Mouse (Mus musculus) stomach, postnatal 0 days (tissue): ENCODE results near the gene Tctex1d2. TPM values are rescaled to one million over a fixed set of nuclear protein-coding genes. Genes with fewer than 3 reads are reported as not detected.
"Not testable (repeated sequence)": the region's sequence is repeated elsewhere in the genome, so short reads cannot be mapped to it uniquely, and the experiment has no call there.

Experiments used
- ATAC-seq: fragments of 200-750 bp; cut with Nextera tagmentation; 2 replicates; pipeline ENCODE4 v1.8.0; 2017; ENCODE audit not compliant: low FRiP score, low TSS enrichment
- DNase-seq: peaks from one replicate; pipeline ENCODE4 v3.0.0-alpha.2; 2016; ENCODE audit warnings: low spot score
- H3K27ac ChIP-seq: fragments of 300-500 bp; sonication (generic); replicated peaks from 2 replicates; pipeline ENCODE4 v1.5.1; 2014; ENCODE audit warnings: mild to moderate bottlenecking, control low read depth
- H3K27me3 ChIP-seq: fragments of 300-500 bp; sonication (generic); 2 replicates; pipeline ENCODE4 v1.6.1; 2014; ENCODE audit warnings: low read length; ENCODE audit not compliant: control insufficient read depth, insufficient read depth
- H3K36me3 ChIP-seq: fragments of 300-500 bp; sonication (generic); 2 replicates; pipeline ENCODE4 v1.6.1; 2014; ENCODE audit warnings: low read length, mixed read lengths; ENCODE audit not compliant: control insufficient read depth, insufficient read depth
- H3K4me1 ChIP-seq: fragments of 300-500 bp; sonication (generic); replicated peaks from 2 replicates; pipeline ENCODE4 v1.6.1; 2014; ENCODE audit warnings: antibody characterized with exemption; ENCODE audit not compliant: control insufficient read depth, insufficient read depth
- H3K4me2 ChIP-seq: fragments of 300-500 bp; sonication (generic); replicated peaks from 2 replicates; pipeline ENCODE4 v1.6.1; 2014; ENCODE audit warnings: low read depth, mild to moderate bottlenecking, control low read depth, moderate library complexity
- H3K4me3 ChIP-seq: fragments of 300-500 bp; sonication (generic); 2 replicates; pipeline ENCODE4 v1.5.1; 2014; ENCODE audit warnings: low read depth, low read length, control low read depth
- H3K9ac ChIP-seq: fragments of 300-500 bp; sonication (generic); 2 replicates; pipeline ENCODE4 v1.6.1; 2014; ENCODE audit warnings: mild to moderate bottlenecking, low read length, control low read depth, mixed read lengths
- H3K9me3 ChIP-seq: fragments of 300-500 bp; sonication (generic); 2 replicates; pipeline ENCODE4 v1.6.1; 2016; ENCODE audit warnings: low read length; ENCODE audit not compliant: control insufficient read depth
- CTCF ChIP-seq: IDR thresholded peaks from 2 replicates; pipeline ENCODE4 v1.5.1; 2016; ENCODE audit warnings: antibody characterized with exemption, low read depth, mild to moderate bottlenecking, moderate library complexity
- EP300 ChIP-seq: optimal IDR thresholded peaks from 2 replicates; pipeline ENCODE3; 2016; ENCODE audit warnings: antibody characterized with exemption
- WGBS: fragments of 180-500 bp; shearing (Covaris S2); extraction: QIAGEN DNeasy Blood & Tissue Kit; methylation state at CpG from one replicate; pipeline ENCODE4 v1.1.7; 2014; 5-methylcytosine and 5-hydroxymethylcytosine counted together
- polyA plus RNA-seq: library from polyadenylated mRNA; unstranded; fragments of >200 nt; fragmentation: Nextera tagmentation; extraction: Ambion mirVana; gene quantifications from 2 replicates; pipeline ENCODE4 v1.2.1, GENCODE M21; 2015

Tctex1d2 gene
- polyA plus RNA-seq, 1 experiment from 2014 or later = 26.3 TPM

- no peak overlapping the region for H3K27ac ChIP-seq
- TF ChIP-seq EP300 = no peak
- TF ChIP-seq CTCF = no peak
- no peaks in the 10 kb centered on the region for H3K9me3 ChIP-seq
- no peak overlapping the region for H3K4me3 ChIP-seq
- ATAC-seq = no peak
- H3K36me3 ChIP-seq = no peaks in the 10 kb centered on the region
- H3K4me2 ChIP-seq = no peak overlapping the region
- H3K9ac ChIP-seq = no peak overlapping the region
- no peak for DNase-seq
- 0 out of 2 replicates have a peak, but pooled peaks cover 4% of the 10 kb centered on the region for H3K4me1 ChIP-seq
- no peaks in the 10 kb centered on the region for H3K27me3 ChIP-seq
- 36% methylated on average over 6 of the region's 6 CpGs for WGBS
Observed at GRCm38 (mm10) chr16:32434066-32434465, 14.6 kb downstream of the Tctex1d2 start.

GRCm38 (mm10) chr16:32434691-32435090 lies 15.2 kb downstream of the Tctex1d2 start:
- Histone ChIP-seq H3K9ac (no peak overlapping the region), H3K4me3 (no peak overlapping the region), H3K4me1 (0 out of 2 replicates have a peak, but pooled peaks cover 4% of the 10 kb centered on the region), H3K9me3 (no peaks in the 10 kb centered on the region), H3K36me3 (no peaks in the 10 kb centered on the region), H3K27me3 (no peaks in the 10 kb centered on the region), H3K4me2 (no peak overlapping the region), H3K27ac (no peak overlapping the region)
- no peak for ATAC-seq
- DNase-seq = no peak
- no peak for TF ChIP-seq EP300
- no peak for TF ChIP-seq CTCF

GRCm38 (mm10) chr16:32436657-32437056 lies 17.2 kb downstream of the Tctex1d2 start:
- no peak for TF ChIP-seq CTCF
- TF ChIP-seq EP300 = no peak
- H3K4me3 ChIP-seq = no peak overlapping the region
- H3K4me1 ChIP-seq = 0 out of 2 replicates have a peak, but pooled peaks cover 4% of the 10 kb centered on the region
- no peak overlapping the region for H3K4me2 ChIP-seq
- 0 out of 2 replicates have a peak, but pooled peaks cover 2% of the 10 kb centered on the region for H3K36me3 ChIP-seq
- no peak for ATAC-seq
- no peaks in the 10 kb centered on the region for H3K9me3 ChIP-seq
- DNase-seq = no peak
- no peak overlapping the region for H3K9ac ChIP-seq
- H3K27me3 ChIP-seq = no peaks in the 10 kb centered on the region
- WGBS = 52% methylated on average over 1 of the region's 1 CpGs
- H3K27ac ChIP-seq = no peak overlapping the region

- no peak for TF ChIP-seq CTCF
- no peak for TF ChIP-seq EP300
Observed at GRCm38 (mm10) chr16:32437266-32437665, 17.8 kb downstream of the Tctex1d2 start.

GRCm38 (mm10) chr16:32441432-32441831 lies 21.9 kb downstream of the Tctex1d2 start:
- H3K4me1 ChIP-seq = no peaks in the 10 kb centered on the region
- no peaks in the 10 kb centered on the region for H3K9me3 ChIP-seq
- 77% methylated on average over 3 of the region's 3 CpGs for WGBS
- H3K4me3 ChIP-seq = no peak overlapping the region
- H3K27ac ChIP-seq = no peak overlapping the region
- H3K27me3 ChIP-seq = no peaks in the 10 kb centered on the region
- H3K36me3 ChIP-seq = 0 out of 2 replicates have a peak, but pooled peaks cover 2% of the 10 kb centered on the region
- ATAC-seq = no peak
- H3K4me2 ChIP-seq = no peak overlapping the region
- no peak overlapping the region for H3K9ac ChIP-seq
- DNase-seq = no peak
- TF ChIP-seq CTCF (no peak), EP300 (no peak)

More at GRCm38 (mm10) chr16:32437266-32437665, 17.8 kb downstream of the Tctex1d2 start:
- Histone ChIP-seq H3K9me3 (no peaks in the 10 kb centered on the region), H3K9ac (no peak overlapping the region), H3K4me2 (no peak overlapping the region), H3K4me1 (no peaks in the 10 kb centered on the region), H3K27me3 (no peaks in the 10 kb centered on the region), H3K27ac (no peak overlapping the region), H3K4me3 (no peak overlapping the region), H3K36me3 (0 out of 2 replicates have a peak, but pooled peaks cover 2% of the 10 kb centered on the region)
- no peak for ATAC-seq
- no peak for DNase-seq
- WGBS = 92% methylated on average over 1 of the region's 1 CpGs

GRCm38 (mm10) chr16:32444615-32445014 lies 25.1 kb downstream of the Tctex1d2 start:
- H3K27ac ChIP-seq, H3K27me3 ChIP-seq, H3K4me3 ChIP-seq, ATAC-seq, H3K36me3 ChIP-seq, H3K4me1 ChIP-seq, H3K4me2 ChIP-seq, H3K9me3 ChIP-seq, DNase-seq, H3K9ac ChIP-seq: not testable (repeated sequence)
- 85% methylated on average over 3 of the region's 3 CpGs for WGBS
